ENCODE assay signal across 8 mouse cellular contexts in the genomic region with DNA sequence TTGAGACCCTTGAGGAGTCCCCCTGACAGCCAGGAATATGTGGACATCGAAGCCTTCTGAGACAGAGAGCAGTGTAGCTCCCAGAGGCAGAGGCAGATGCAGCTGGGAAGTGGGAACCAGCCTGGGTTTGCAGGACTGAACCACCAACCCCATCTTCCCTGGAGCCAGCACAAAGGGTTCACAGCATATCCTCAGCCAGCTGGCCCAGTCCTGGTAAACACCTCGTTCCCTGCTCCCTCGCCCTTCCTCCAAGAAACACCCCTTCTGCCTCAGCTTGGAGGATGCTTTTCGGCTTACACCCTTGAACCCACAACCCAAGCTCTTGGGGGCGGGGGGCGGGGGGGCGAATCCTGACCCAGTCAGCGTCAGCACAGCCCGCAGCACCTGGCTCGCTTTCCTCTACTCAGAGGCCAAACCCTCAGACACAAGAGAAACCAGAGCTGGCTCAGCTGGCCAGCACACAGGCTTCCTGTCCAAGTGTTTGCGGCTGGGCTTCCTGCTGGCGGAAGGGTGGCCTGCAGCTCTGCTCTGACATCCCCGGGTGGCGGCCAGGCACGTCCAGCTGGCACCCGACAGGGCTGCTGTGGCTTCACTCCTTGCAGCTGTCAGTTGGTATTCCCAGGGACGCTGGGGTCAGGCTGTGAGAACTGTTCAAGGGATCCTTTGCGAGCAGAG.
DNase-seq lines count a peak whose midpoint lies in the region; ATAC-seq lines count a peak whose summit lies in the region.

No protein-coding gene starts in this region.

- H3K4me1 ChIP-seq in embryonic facial prominence, embryonic 13.5 days: peaks cover 62% of the 10 kb centered on the region
- peaks cover 58% of the 10 kb centered on the region for H3K4me1 ChIP-seq in limb, embryonic 10.5 days

- no peaks in the 10 kb centered on the region for H3K9me3 ChIP-seq in embryonic facial prominence, embryonic 13.5 days
- H3K9me3 ChIP-seq in limb, embryonic 10.5 days (replicated peaks): no peaks in the 10 kb centered on the region

- WGBS in embryonic facial prominence, embryonic 13.5 days: 18% methylated on average over 18 of the region's 18 CpGs
- 15% methylated on average over 18 of the region's 18 CpGs for WGBS in limb, embryonic 10.5 days

- H3K9ac ChIP-seq in embryonic facial prominence, embryonic 13.5 days: no peak overlapping the region

- peak overlapping the region; percentile 79 for H3K27ac ChIP-seq in embryonic facial prominence, embryonic 13.5 days
- H3K27ac ChIP-seq in limb, embryonic 10.5 days: peak overlapping the region; percentile 83

- no peaks in the 10 kb centered on the region for H3K36me3 ChIP-seq in embryonic facial prominence, embryonic 13.5 days
- no peaks in the 10 kb centered on the region for H3K36me3 ChIP-seq in limb, embryonic 10.5 days

- H3K27me3 ChIP-seq in embryonic facial prominence, embryonic 13.5 days: peaks cover 5% of the 10 kb centered on the region; the same call in 1 of the 2 replicates
- H3K27me3 ChIP-seq in limb, embryonic 10.5 days (ENCODE audit: low read depth, poor library complexity, severe bottlenecking): peaks cover 26% of the 10 kb centered on the region

- DNase-seq in cerebellum, adult 9-11 months: peak; percentile 38
- DNase-seq in cerebellum, postnatal 36 days: no peak
- DNase-seq in heart, adult 8-10 months (ENCODE audit: low spot score): peak; percentile 93
- DNase-seq in kidney, adult 11 months: peak; percentile 82
- DNase-seq in limb, embryonic 10.5 days (ENCODE audit: low spot score): peak; percentile 75
- peak; percentile 42 to 50 for DNase-seq in spleen, postnatal 36 days (ENCODE audit: low spot score in 2 of 2)

- H3K4me3 ChIP-seq in embryonic facial prominence, embryonic 13.5 days: no peak overlapping the region
- H3K4me3 ChIP-seq in limb, embryonic 10.5 days: peak overlapping the region; percentile 27; the same call in 1 of the 2 replicates

- peak overlapping the region; percentile 23; the same call in 1 of the 2 replicates for H3K4me2 ChIP-seq in embryonic facial prominence, embryonic 13.5 days

- ATAC-seq in embryonic facial prominence, embryonic 13.5 days (ENCODE audit: insufficient number of reproducible peaks, insufficient read depth, low FRiP score, low TSS enrichment, low read depth): peak; percentile 60
- peak; percentile 58 for ATAC-seq in megakaryocyte progenitor cell, adult 5-6 weeks (replicated peaks; ENCODE audit: poor library complexity)

Comparison
In these comparisons a context has a peak if more than half of its experiments do, and no peak if none do; other contexts are left out.
1. DNase-seq: peak in cerebellum, adult 9-11 months (single experiment), heart, adult 8-10 months (single experiment), kidney, adult 11 months (single experiment), limb, embryonic 10.5 days (single experiment) and spleen, postnatal 36 days (2 of 2); none in cerebellum, postnatal 36 days (0 of 2).